Mouse (Mus musculus): ENCODE results near the gene Mb. TPM values are rescaled to one million over a fixed set of nuclear protein-coding genes. Genes with fewer than 3 reads are reported as not detected.

The Mb gene
- over 10,000 TPM; 17,740 to 20,311 TPM for total RNA-seq (2021)
- polyA plus RNA-seq (2012; rRNA removed): 16,399 and 21,043 TPM in 2 replicates
- long read RNA-seq, transcript Mb-203 (3 exons, 1,104 nt): major isoform, 1,652 of 3,709 reads
- long read RNA-seq, transcript Mb-201 (4 exons, 550 nt): minor isoform, 16 of 3,709 reads
- long read RNA-seq, partial matches to known transcripts: 53 of 3,709 reads
- long read RNA-seq, other reads (novel, unspliced or antisense): 1,984 of 3,709 reads

DNA sequence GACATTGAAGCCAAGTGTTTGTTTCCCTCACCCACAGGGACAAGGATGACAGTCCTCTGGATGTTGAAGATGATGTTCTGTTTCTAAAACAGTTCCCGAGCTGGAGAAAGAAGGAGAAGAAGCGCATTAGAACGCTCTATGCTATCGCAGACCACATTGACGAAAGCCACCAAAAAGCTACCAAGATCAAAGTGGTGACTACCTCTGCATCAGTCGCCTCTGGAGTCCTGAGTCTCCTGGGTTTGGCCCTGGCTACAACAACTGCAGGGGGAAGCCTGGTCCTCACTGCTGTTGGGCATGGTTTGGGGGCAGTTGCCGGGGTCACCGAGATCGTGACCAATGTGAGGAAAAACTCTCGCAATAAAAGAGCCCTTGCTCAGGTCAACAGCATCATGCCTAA is at the start of gene Mb:
Mb (minus strand) TSS at position 101 of the 400 bp plus-strand sequence.
- Histone ChIP-seq H3K27ac (no peak within 1 kb of the TSS), H3K4me1 (ENCODE audit: control insufficient read depth, insufficient read depth, low read length) (peaks cover 4% of the 10 kb centered on the region), H3K27me3 (ENCODE audit: control insufficient read depth, insufficient read depth, low read length) (no peaks in the 10 kb centered on the region), H3K79me2 (replicated peaks; ENCODE audit: control insufficient read depth, insufficient read depth, low read length) (no peaks in the 10 kb centered on the region), H3K9ac (ENCODE audit: low read depth, low read length) (no peak within 1 kb of the TSS), H3K4me3 (no peak within 1 kb of the TSS), H3K36me3 (ENCODE audit: control insufficient read depth, insufficient read depth, low read length) (no peaks in the 10 kb centered on the region)
- 91% methylated on average over 10 of the region's 10 CpGs for WGBS
- no peak for DNase-seq
- TF ChIP-seq POLR2A (IDR thresholded peaks at IDR 0.05; ENCODE audit: insufficient read depth, low read depth, low read length): no peak
- no peak for TF ChIP-seq CTCF (IDR thresholded peaks at IDR 0.05)
- no peak for TF ChIP-seq EP300 (IDR thresholded peaks at IDR 0.05; ENCODE audit: insufficient read depth, low read depth, low read length)
- intact Hi-C loops (cut with DNase I): no loop called here

GRCm38 (mm10) chr15:77099756-77100155 is 49.3 kb upstream of the Mb start:
- DNase-seq: no peak
- Histone ChIP-seq H3K36me3 (ENCODE audit: control insufficient read depth, insufficient read depth, low read length) (peaks cover 5% of the 10 kb centered on the region; the same call in 1 of the 2 replicates), H3K9ac (ENCODE audit: low read depth, low read length) (no peak overlapping the region), H3K27ac (no peak overlapping the region), H3K4me1 (ENCODE audit: control insufficient read depth, insufficient read depth, low read length) (no peaks in the 10 kb centered on the region; the same call in 1 of the 2 replicates), H3K27me3 (ENCODE audit: control insufficient read depth, insufficient read depth, low read length) (no peaks in the 10 kb centered on the region), H3K79me2 (replicated peaks; ENCODE audit: control insufficient read depth, insufficient read depth, low read length) (peaks cover 1% of the 10 kb centered on the region; the same call in 1 of the 2 replicates), H3K4me3 (no peak overlapping the region)
- intact Hi-C loops (cut with DNase I): no loop called here
- TF ChIP-seq CTCF (IDR thresholded peaks at IDR 0.05): no peak
- TF ChIP-seq EP300 (IDR thresholded peaks at IDR 0.05; ENCODE audit: insufficient read depth, low read depth, low read length): no peak
- no peak for TF ChIP-seq POLR2A (IDR thresholded peaks at IDR 0.05; ENCODE audit: insufficient read depth, low read depth, low read length)
- WGBS: 77% methylated on average over 3 of the region's 3 CpGs

DNA sequence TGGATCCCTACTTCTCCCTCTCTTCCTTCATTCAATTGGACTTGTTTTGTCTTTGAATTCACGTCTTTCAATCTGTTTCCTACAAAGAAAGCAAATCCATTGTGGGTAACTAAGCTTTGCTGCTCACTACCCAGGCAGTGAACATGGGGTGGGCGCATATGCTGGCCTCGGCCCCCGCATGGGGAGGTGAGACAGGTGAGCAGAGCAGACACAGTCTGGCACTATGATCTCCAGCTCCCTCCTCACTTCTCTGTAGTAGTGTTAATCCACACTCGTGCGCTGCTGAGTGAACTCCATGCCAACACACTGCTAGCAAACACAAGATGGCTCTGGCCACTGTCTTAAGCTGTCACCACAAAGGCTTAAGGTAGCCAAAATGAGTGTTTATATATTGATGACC is 46.9 kb upstream of the Mb start:
- H3K36me3 ChIP-seq (ENCODE audit: control insufficient read depth, insufficient read depth, low read length): peaks cover 5% of the 10 kb centered on the region; the same call in 1 of the 2 replicates
- no peak overlapping the region for H3K9ac ChIP-seq (ENCODE audit: low read depth, low read length)
- H3K27me3 ChIP-seq (ENCODE audit: control insufficient read depth, insufficient read depth, low read length): no peaks in the 10 kb centered on the region
- H3K4me3 ChIP-seq: no peak overlapping the region
- H3K27ac ChIP-seq: no peak overlapping the region
- DNase-seq: no peak
- intact Hi-C loops (cut with DNase I): no loop called here
- H3K4me1 ChIP-seq (ENCODE audit: control insufficient read depth, insufficient read depth, low read length): no peaks in the 10 kb centered on the region
- H3K79me2 ChIP-seq (replicated peaks; ENCODE audit: control insufficient read depth, insufficient read depth, low read length): peaks cover 1% of the 10 kb centered on the region; the same call in 1 of the 2 replicates
- TF ChIP-seq POLR2A (IDR thresholded peaks at IDR 0.05; ENCODE audit: insufficient read depth, low read depth, low read length) (no peak), CTCF (IDR thresholded peaks at IDR 0.05) (no peak), EP300 (IDR thresholded peaks at IDR 0.05; ENCODE audit: insufficient read depth, low read depth, low read length) (no peak)
- WGBS: 89% methylated on average over 6 of the region's 6 CpGs

- no peak for DNase-seq
- Histone ChIP-seq H3K4me3 (no peak overlapping the region), H3K79me2 (replicated peaks; ENCODE audit: control insufficient read depth, insufficient read depth, low read length) (no peaks in the 10 kb centered on the region), H3K27ac (no peak overlapping the region), H3K36me3 (ENCODE audit: control insufficient read depth, insufficient read depth, low read length) (peaks cover 5% of the 10 kb centered on the region; the same call in 1 of the 2 replicates), H3K27me3 (ENCODE audit: control insufficient read depth, insufficient read depth, low read length) (no peaks in the 10 kb centered on the region), H3K4me1 (ENCODE audit: control insufficient read depth, insufficient read depth, low read length) (no peaks in the 10 kb centered on the region), H3K9ac (ENCODE audit: low read depth, low read length) (no peak overlapping the region)
- no peak for TF ChIP-seq CTCF (IDR thresholded peaks at IDR 0.05)
- TF ChIP-seq POLR2A (IDR thresholded peaks at IDR 0.05; ENCODE audit: insufficient read depth, low read depth, low read length): no peak
- TF ChIP-seq EP300 (IDR thresholded peaks at IDR 0.05; ENCODE audit: insufficient read depth, low read depth, low read length): no peak
- 78% methylated on average over 1 of the region's 1 CpGs for WGBS
- intact Hi-C loops (cut with DNase I): no loop called here
Observed at GRCm38 (mm10) chr15:77095216-77095615, 44.7 kb upstream of the Mb start.

- Histone ChIP-seq H3K27me3 (ENCODE audit: control insufficient read depth, insufficient read depth, low read length) (no peaks in the 10 kb centered on the region), H3K4me1 (ENCODE audit: control insufficient read depth, insufficient read depth, low read length) (no peaks in the 10 kb centered on the region), H3K36me3 (ENCODE audit: control insufficient read depth, insufficient read depth, low read length) (peaks cover 5% of the 10 kb centered on the region; the same call in 1 of the 2 replicates), H3K4me3 (no peak overlapping the region), H3K79me2 (replicated peaks; ENCODE audit: control insufficient read depth, insufficient read depth, low read length) (no peaks in the 10 kb centered on the region), H3K27ac (no peak overlapping the region), H3K9ac (ENCODE audit: low read depth, low read length) (no peak overlapping the region)
- TF ChIP-seq EP300 (IDR thresholded peaks at IDR 0.05; ENCODE audit: insufficient read depth, low read depth, low read length) (no peak), POLR2A (IDR thresholded peaks at IDR 0.05; ENCODE audit: insufficient read depth, low read depth, low read length) (no peak), CTCF (IDR thresholded peaks at IDR 0.05) (no peak)
- 96% methylated on average over 13 of the region's 13 CpGs for WGBS
- intact Hi-C loops (cut with DNase I): no loop called here
- DNase-seq: no peak
Observed at GRCm38 (mm10) chr15:77094431-77094830, 44.0 kb upstream of the Mb start.

GRCm38 (mm10) chr15:77091394-77091793 is 40.9 kb upstream of the Mb start:
- no peak overlapping the region for H3K9ac ChIP-seq (ENCODE audit: low read depth, low read length)
- TF ChIP-seq POLR2A (IDR thresholded peaks at IDR 0.05; ENCODE audit: insufficient read depth, low read depth, low read length) (no peak), CTCF (IDR thresholded peaks at IDR 0.05) (no peak), EP300 (IDR thresholded peaks at IDR 0.05; ENCODE audit: insufficient read depth, low read depth, low read length) (no peak)
- H3K4me3 ChIP-seq: no peak overlapping the region
- H3K27me3 ChIP-seq (ENCODE audit: control insufficient read depth, insufficient read depth, low read length): no peaks in the 10 kb centered on the region
- DNase-seq: no peak
- H3K36me3 ChIP-seq (ENCODE audit: control insufficient read depth, insufficient read depth, low read length): peaks cover 5% of the 10 kb centered on the region; the same call in 1 of the 2 replicates
- no peaks in the 10 kb centered on the region for H3K4me1 ChIP-seq (ENCODE audit: control insufficient read depth, insufficient read depth, low read length)
- H3K79me2 ChIP-seq (replicated peaks; ENCODE audit: control insufficient read depth, insufficient read depth, low read length): no peaks in the 10 kb centered on the region
- intact Hi-C loops (cut with DNase I): no loop called here
- no peak overlapping the region for H3K27ac ChIP-seq
- 73% methylated on average over 4 of the region's 4 CpGs for WGBS

Measured in heart, adult 2 months (tissue).